Mouse (Mus musculus): ENCODE data around the gene Zfp653. TPM values are rescaled to one million over a fixed set of nuclear protein-coding genes. Genes with fewer than 3 reads are reported as not detected.
"Not testable (repeated sequence)": the region's sequence is repeated elsewhere in the genome, so short reads cannot be mapped to it uniquely, and the experiment has no call there.

Zfp653 gene
- polyA plus RNA-seq, 1 experiment from 2014 or later, result 19.8 TPM

- peaks cover 7% of the 10 kb centered on the region for H3K4me1 ChIP-seq (replicated peaks)
- no peak overlapping the region for H3K4me2 ChIP-seq (replicated peaks)
- no peak overlapping the region for H3K4me3 ChIP-seq (replicated peaks)
- H3K27ac ChIP-seq, result no peak overlapping the region
- 87% methylated on average over 7 of the region's 7 CpGs for WGBS
- H3K36me3 ChIP-seq, result no peaks in the 10 kb centered on the region
- H3K27me3 ChIP-seq, result no peaks in the 10 kb centered on the region
- no peak for ATAC-seq
- no peak overlapping the region for H3K9ac ChIP-seq (replicated peaks)
- H3K9me3 ChIP-seq, result no peaks in the 10 kb centered on the region
Observed at GRCm38 (mm10) chr9:22089986-22090385, 18.8 kb upstream of the Zfp653 start.

GRCm38 (mm10) chr9:22089281-22089680, 18.1 kb upstream of the Zfp653 start:
- 98% methylated on average over 7 of the region's 7 CpGs for WGBS
- H3K27ac ChIP-seq, result no peak overlapping the region
- ATAC-seq, result no peak
- H3K4me2 ChIP-seq (replicated peaks), result no peak overlapping the region
- no peaks in the 10 kb centered on the region for H3K27me3 ChIP-seq
- no peak overlapping the region for H3K9ac ChIP-seq (replicated peaks)
- no peak overlapping the region for H3K4me3 ChIP-seq (replicated peaks)
- no peaks in the 10 kb centered on the region for H3K9me3 ChIP-seq
- H3K36me3 ChIP-seq, result no peaks in the 10 kb centered on the region
- peaks cover 14% of the 10 kb centered on the region for H3K4me1 ChIP-seq (replicated peaks)

GRCm38 (mm10) chr9:22087034-22087618, 15.9 kb upstream of the Zfp653 start:
- no peak for ATAC-seq
- WGBS, result 88% methylated on average over 2 of the region's 2 CpGs

GRCm38 (mm10) chr9:22086012-22086411, 14.8 kb upstream of the Zfp653 start:
- H3K4me2 ChIP-seq (replicated peaks), result peak overlapping the region; percentile 81
- no peaks in the 10 kb centered on the region for H3K27me3 ChIP-seq
- H3K4me1 ChIP-seq (replicated peaks), result peaks cover 22% of the 10 kb centered on the region
- H3K9me3 ChIP-seq, result no peaks in the 10 kb centered on the region
- ATAC-seq, result no peak
- WGBS, result 87% methylated on average over 6 of the region's 6 CpGs
- peak overlapping the region; percentile 69 for H3K9ac ChIP-seq (replicated peaks)
- H3K27ac ChIP-seq, result no peak overlapping the region
- peak overlapping the region; percentile 72 for H3K4me3 ChIP-seq (replicated peaks)
- H3K36me3 ChIP-seq, result peaks cover 7% of the 10 kb centered on the region; the same call in 1 of the 2 replicates

More at GRCm38 (mm10) chr9:22087034-22087618, 15.9 kb upstream of the Zfp653 start:
- H3K4me2 ChIP-seq (replicated peaks), result no peak overlapping the region
- H3K4me1 ChIP-seq (replicated peaks), result peaks cover 22% of the 10 kb centered on the region
- H3K27me3 ChIP-seq, result no peaks in the 10 kb centered on the region
- H3K4me3 ChIP-seq (replicated peaks), result no peak overlapping the region
- H3K9ac ChIP-seq (replicated peaks), result no peak overlapping the region
- H3K27ac ChIP-seq, result no peak overlapping the region
- H3K36me3 ChIP-seq, result peaks cover 4% of the 10 kb centered on the region; the same call in 1 of the 2 replicates
- no peaks in the 10 kb centered on the region for H3K9me3 ChIP-seq

GRCm38 (mm10) chr9:22085022-22085834, 14.1 kb upstream of the Zfp653 start, which contains the start of gene Ecsit:
Gene Ecsit (minus strand): TSS chr9:22085438.
- Histone ChIP-seq H3K4me2 (replicated peaks) (peak within 1 kb of the TSS; percentile 81), H3K9ac (replicated peaks) (peak within 1 kb of the TSS; percentile 69), H3K36me3 (peaks cover 8% of the 10 kb centered on the region; the same call in 1 of the 2 replicates), H3K27ac (peak within 1 kb of the TSS; percentile 57), H3K4me1 (replicated peaks) (peaks cover 22% of the 10 kb centered on the region), H3K27me3 (no peaks in the 10 kb centered on the region), H3K9me3 (no peaks in the 10 kb centered on the region), H3K4me3 (replicated peaks) (peak within 1 kb of the TSS; percentile 72)
- ATAC-seq, result peak; percentile 99
- WGBS, result under 1% methylated on average over 48 of the region's 48 CpGs

- H3K4me1 ChIP-seq (replicated peaks), result peaks cover 22% of the 10 kb centered on the region
- no peaks in the 10 kb centered on the region for H3K9me3 ChIP-seq
- peak overlapping the region; percentile 81 for H3K4me2 ChIP-seq (replicated peaks)
- ATAC-seq, result no peak
- peak overlapping the region; percentile 72 for H3K4me3 ChIP-seq (replicated peaks)
- H3K27ac ChIP-seq, result no peak overlapping the region
- H3K36me3 ChIP-seq, result peaks cover 12% of the 10 kb centered on the region; the same call in 1 of the 2 replicates
- no peaks in the 10 kb centered on the region for H3K27me3 ChIP-seq
- 35% methylated on average over 4 of the region's 4 CpGs for WGBS
- peak overlapping the region; percentile 69 for H3K9ac ChIP-seq (replicated peaks)
Observed at GRCm38 (mm10) chr9:22084667-22085021, 13.5 kb upstream of the Zfp653 start.

GRCm38 (mm10) chr9:22076223-22076622, 5.0 kb upstream of the Zfp653 start:
- WGBS, result 96% methylated on average over 23 of the region's 23 CpGs
- Histone ChIP-seq H3K36me3 (peaks cover 50% of the 10 kb centered on the region), H3K4me2 (replicated peaks) (no peak overlapping the region), H3K27ac (no peak overlapping the region), H3K27me3 (no peaks in the 10 kb centered on the region), H3K4me3 (replicated peaks) (no peak overlapping the region), H3K9ac (replicated peaks) (no peak overlapping the region), H3K9me3 (no peaks in the 10 kb centered on the region), H3K4me1 (replicated peaks) (peaks cover 3% of the 10 kb centered on the region; the same call in 1 of the 2 replicates)
- ATAC-seq, result no peak

- not testable (repeated sequence) for H3K4me3 ChIP-seq (replicated peaks); ATAC-seq; H3K27ac ChIP-seq; H3K9me3 ChIP-seq; H3K4me1 ChIP-seq (replicated peaks); H3K4me2 ChIP-seq (replicated peaks); H3K27me3 ChIP-seq; H3K9ac ChIP-seq (replicated peaks)
- H3K36me3 ChIP-seq, result peaks cover 50% of the 10 kb centered on the region
- WGBS, result 76% methylated on average over 5 of the region's 5 CpGs
Observed at GRCm38 (mm10) chr9:22075778-22076177, 4.6 kb upstream of the Zfp653 start.

- Histone ChIP-seq H3K9ac (replicated peaks) (no peak overlapping the region), H3K27ac (no peak overlapping the region), H3K9me3 (no peaks in the 10 kb centered on the region), H3K4me3 (replicated peaks) (no peak overlapping the region), H3K4me1 (replicated peaks) (peaks cover 17% of the 10 kb centered on the region), H3K27me3 (no peaks in the 10 kb centered on the region), H3K36me3 (peaks cover 46% of the 10 kb centered on the region), H3K4me2 (replicated peaks) (no peak overlapping the region; the same call in 1 of the 2 replicates)
- no peak for ATAC-seq
- WGBS, result 92% methylated on average over 4 of the region's 4 CpGs
Observed at GRCm38 (mm10) chr9:22072276-22072675, 1.1 kb upstream of the Zfp653 start.

- WGBS, result 65% methylated on average over 4 of the region's 4 CpGs
- no peak; the same call in 1 of the 2 replicates for ATAC-seq
- peaks cover 17% of the 10 kb centered on the region for H3K4me1 ChIP-seq (replicated peaks)
- H3K4me3 ChIP-seq (replicated peaks), result peak overlapping the region; percentile 82
- no peaks in the 10 kb centered on the region for H3K27me3 ChIP-seq
- H3K9me3 ChIP-seq, result no peaks in the 10 kb centered on the region
- peak overlapping the region; percentile 96; the same call in 1 of the 2 replicates for H3K27ac ChIP-seq
- H3K9ac ChIP-seq (replicated peaks), result peak overlapping the region; percentile 91
- H3K36me3 ChIP-seq, result peaks cover 58% of the 10 kb centered on the region
- H3K4me2 ChIP-seq (replicated peaks), result peak overlapping the region; percentile 61
Observed at GRCm38 (mm10) chr9:22069881-22070553, 1.2 kb downstream of the Zfp653 start.

- ATAC-seq, result no peak
- no peak overlapping the region for H3K4me2 ChIP-seq (replicated peaks)
- H3K9me3 ChIP-seq, result no peaks in the 10 kb centered on the region
- H3K4me1 ChIP-seq (replicated peaks), result peaks cover 17% of the 10 kb centered on the region
- H3K27me3 ChIP-seq, result no peaks in the 10 kb centered on the region
- no peak overlapping the region; the same call in 1 of the 2 replicates for H3K9ac ChIP-seq (replicated peaks)
- H3K27ac ChIP-seq, result no peak overlapping the region
- H3K36me3 ChIP-seq, result peaks cover 59% of the 10 kb centered on the region
- WGBS, result 86% methylated on average over 5 of the region's 5 CpGs
- H3K4me3 ChIP-seq (replicated peaks), result no peak overlapping the region
Observed at GRCm38 (mm10) chr9:22067195-22067594, 4.0 kb downstream of the Zfp653 start.

- no peak overlapping the region; the same call in 1 of the 2 replicates for H3K9ac ChIP-seq (replicated peaks)
- ATAC-seq, result no peak
- no peaks in the 10 kb centered on the region for H3K9me3 ChIP-seq
- H3K27me3 ChIP-seq, result no peaks in the 10 kb centered on the region
- peaks cover 14% of the 10 kb centered on the region for H3K4me1 ChIP-seq (replicated peaks)
- H3K36me3 ChIP-seq, result peaks cover 67% of the 10 kb centered on the region
- no peak overlapping the region for H3K4me3 ChIP-seq (replicated peaks)
- WGBS, result 77% methylated on average over 3 of the region's 3 CpGs
- no peak overlapping the region for H3K27ac ChIP-seq
- no peak overlapping the region for H3K4me2 ChIP-seq (replicated peaks)
Observed at GRCm38 (mm10) chr9:22066433-22066832, 4.7 kb downstream of the Zfp653 start.
